Mouse (Mus musculus) gastrocnemius, adult 18-20 months (tissue): ENCODE data around the gene Srrm3. TPM values are rescaled to one million over a fixed set of nuclear protein-coding genes. Genes with fewer than 3 reads are reported as not detected.

Experiments
- microRNA-seq: library from miRNA; unstranded; fragments of <30 nt; microRNA quantifications from one replicate; pipeline ENCODE4 v1.2.0, GENCODE M21; 2021
- total RNA-seq, 2 experiments: library from RNA; stranded (reverse); gene quantifications; 2 replicates each; pipeline ENCODE4 v1.2.3; 2021

Srrm3 gene
- total RNA-seq, 2 experiments from 2014 or later = not detected

Small RNAs within 50 kb of the gene (microRNA-seq; reads per million reads assigned to microRNA genes)
- gene Gm23268 = not detected

Other genes starting within 250 kb of the Srrm3 start
- not detected for gene Ccl26, start 243.3 kb upstream of the Srrm3 start, total RNA-seq
- 1 to 10 TPM in 1 of 2 experiments, under 1 TPM in 1; 0.32 to 1.4 TPM for gene Ccl24, start 233.8 kb upstream of the Srrm3 start, total RNA-seq
- 10 to 100 TPM; 11.4 to 13.0 TPM for gene Rhbdd2, start 174.3 kb upstream of the Srrm3 start, total RNA-seq
- 10 to 100 TPM; 30.3 to 35.6 TPM for gene Por, start 136.9 kb upstream of the Srrm3 start, total RNA-seq
- 1 to 10 TPM; 6.8 to 8.4 TPM for gene Tmem120a, start 62.4 kb upstream of the Srrm3 start, total RNA-seq
- gene Styxl1, start 28.5 kb upstream of the Srrm3 start, total RNA-seq = not detected
- gene Mdh2, start 28.4 kb upstream of the Srrm3 start, total RNA-seq = 1,000 to 10,000 TPM in 1 of 2 experiments, 100 to 1,000 TPM in 1; 959 to 1,045 TPM
- 100 to 1,000 TPM; 239 to 482 TPM for gene Hspb1, start 81.0 kb downstream of the Srrm3 start, total RNA-seq
- gene Ywhag, start 127.7 kb downstream of the Srrm3 start, total RNA-seq = 100 to 1,000 TPM; 288 to 326 TPM
- gene Ssc4d, start 167.6 kb downstream of the Srrm3 start, total RNA-seq = under 1 TPM; 0.57 to 0.95 TPM
- gene Zp3, start 173.2 kb downstream of the Srrm3 start, total RNA-seq = not detected
- gene Dtx2, start 187.9 kb downstream of the Srrm3 start, total RNA-seq = 1 to 10 TPM; 7.4 to 7.6 TPM
- under 1 TPM in 1 of 2 experiments, not detected in 1; 0.07 TPM for gene Upk3b, start 231.6 kb downstream of the Srrm3 start, total RNA-seq
- gene Upk3bl, start 247.6 kb downstream of the Srrm3 start, total RNA-seq = not detected